Mouse (Mus musculus) limb, embryonic 11.5 days (tissue): ENCODE data around the gene Tk2. TPM values are rescaled to one million over a fixed set of nuclear protein-coding genes. Genes with fewer than 3 reads are reported as not detected.
"Not testable (repeated sequence)": the region's sequence is repeated elsewhere in the genome, so short reads cannot be mapped to it uniquely, and the experiment has no call there.

Experiments
- ATAC-seq: fragments of 200-750 bp; cut with Nextera tagmentation; 2 replicates; pipeline ENCODE4 v1.8.0; 2017; ENCODE audit warnings: low read depth; ENCODE audit not compliant: insufficient number of reproducible peaks, low FRiP score, low TSS enrichment
- DNase-seq: peaks from one replicate; pipeline ENCODE4 v3.0.0-alpha.2; 2015; ENCODE audit warnings: low spot score
- H3K27ac ChIP-seq: fragments of 300-500 bp; sonication (generic); replicated peaks from 2 replicates; pipeline ENCODE4 v1.5.1; 2014; ENCODE audit warnings: low read depth, mild to moderate bottlenecking, low read length
- H3K27me3 ChIP-seq: fragments of 300-500 bp; sonication (generic); 2 replicates; pipeline ENCODE4 v1.6.1; 2014; ENCODE audit warnings: mild to moderate bottlenecking, low read length, mixed read lengths; ENCODE audit not compliant: control insufficient read depth, insufficient read depth
- H3K36me3 ChIP-seq: fragments of 300-500 bp; sonication (generic); 2 replicates; pipeline ENCODE4 v1.6.1; 2014; ENCODE audit warnings: mild to moderate bottlenecking, low read length, moderate library complexity, mixed read lengths; ENCODE audit not compliant: control insufficient read depth, insufficient read depth
- H3K4me1 ChIP-seq: fragments of 300-500 bp; sonication (generic); 2 replicates; pipeline ENCODE4 v1.6.1; 2014; ENCODE audit warnings: low read length, mixed read lengths; ENCODE audit not compliant: control insufficient read depth, insufficient read depth
- H3K4me2 ChIP-seq: fragments of 300-500 bp; sonication (generic); 2 replicates; pipeline ENCODE4 v1.6.1; 2014; ENCODE audit warnings: low read depth, mild to moderate bottlenecking, moderate library complexity; ENCODE audit not compliant: severe bottlenecking
- H3K4me3 ChIP-seq: fragments of 300-500 bp; sonication (generic); 2 replicates; pipeline ENCODE4 v1.5.1; 2014; ENCODE audit warnings: low read depth, low read length
- H3K9ac ChIP-seq: fragments of 300-500 bp; sonication (generic); 2 replicates; pipeline ENCODE4 v1.6.1; 2014; ENCODE audit warnings: mild to moderate bottlenecking, low read length
- H3K9me3 ChIP-seq: fragments of 300-500 bp; sonication (generic); 2 replicates; pipeline ENCODE4 v1.6.1; 2016; ENCODE audit warnings: low read length; ENCODE audit not compliant: control insufficient read depth
- WGBS: fragments of 180-500 bp; shearing (Covaris S2); extraction: QIAGEN DNeasy Blood & Tissue Kit; methylation state at CpG from one replicate; pipeline ENCODE4 v1.1.7; 2014; 5-methylcytosine and 5-hydroxymethylcytosine counted together
- polyA plus RNA-seq: library from polyadenylated mRNA; unstranded; fragments of >200 nt; fragmentation: Nextera tagmentation; extraction: Ambion mirVana; gene quantifications from 2 replicates; pipeline ENCODE4 v1.2.1, GENCODE M21; 2014

Gene Tk2
- polyA plus RNA-seq: 22.5 and 26.0 TPM in 2 replicates

GRCm38 (mm10) chr8:104248276-104248675 lies at the start of gene Tk2:
Gene Tk2 (minus strand): TSS chr8:104248558.
- Histone ChIP-seq H3K4me2 (peak within 1 kb of the TSS; percentile 82), H3K9ac (peak within 1 kb of the TSS; percentile 67), H3K4me1 (0 out of 2 replicates have a peak, but pooled peaks cover 4% of the 10 kb centered on the region), H3K27me3 (no peaks in the 10 kb centered on the region), H3K27ac (no peak within 1 kb of the TSS), H3K36me3 (no peaks in the 10 kb centered on the region), H3K9me3 (no peaks in the 10 kb centered on the region), H3K4me3 (peak within 1 kb of the TSS; percentile 86)
- WGBS: under 1% methylated on average over 28 of the region's 28 CpGs
- ATAC-seq: peak; percentile 80
- DNase-seq: peak; percentile 84

- WGBS: 85% methylated on average over 1 of the region's 1 CpGs
- no peaks in the 10 kb centered on the region for H3K36me3 ChIP-seq
- no peaks in the 10 kb centered on the region for H3K27me3 ChIP-seq
- no peak overlapping the region for H3K4me3 ChIP-seq
- no peaks in the 10 kb centered on the region for H3K4me1 ChIP-seq
- H3K9ac ChIP-seq: no peak overlapping the region
- no peak overlapping the region for H3K27ac ChIP-seq
- ATAC-seq (no peak), DNase-seq (no peak)
- no peaks in the 10 kb centered on the region for H3K9me3 ChIP-seq
- H3K4me2 ChIP-seq: no peak overlapping the region
Observed at GRCm38 (mm10) chr8:104294396-104294795, 46.0 kb upstream of the Tk2 start.

- not testable (repeated sequence) for ATAC-seq, DNase-seq, H3K9me3 ChIP-seq, H3K4me3 ChIP-seq, H3K4me2 ChIP-seq, H3K36me3 ChIP-seq, H3K27me3 ChIP-seq, H3K27ac ChIP-seq, H3K9ac ChIP-seq, H3K4me1 ChIP-seq
- 84% methylated on average over 12 of the region's 12 CpGs for WGBS
Observed at GRCm38 (mm10) chr8:104293081-104293480, 44.7 kb upstream of the Tk2 start, which contains the start of gene Cmtm2a. Gene Cmtm2a (minus strand): TSS chr8:104293181.

GRCm38 (mm10) chr8:104268937-104269440 lies 20.6 kb upstream of the Tk2 start:
- ATAC-seq (no peak), DNase-seq (no peak)
- H3K4me1 ChIP-seq: no peaks in the 10 kb centered on the region
- WGBS: 92% methylated on average over 6 of the region's 6 CpGs
- no peak overlapping the region for H3K4me3 ChIP-seq
- peaks cover 4% of the 10 kb centered on the region; the same call in 1 of the 2 replicates for H3K36me3 ChIP-seq
- H3K27ac ChIP-seq: no peak overlapping the region
- H3K9me3 ChIP-seq: no peaks in the 10 kb centered on the region
- H3K27me3 ChIP-seq: no peaks in the 10 kb centered on the region
- H3K4me2 ChIP-seq: no peak overlapping the region
- no peak overlapping the region for H3K9ac ChIP-seq

GRCm38 (mm10) chr8:104268368-104268767 lies 20.0 kb upstream of the Tk2 start:
- Histone ChIP-seq H3K9me3 (no peaks in the 10 kb centered on the region), H3K9ac (no peak overlapping the region), H3K4me1 (no peaks in the 10 kb centered on the region), H3K36me3 (peaks cover 8% of the 10 kb centered on the region; the same call in 1 of the 2 replicates), H3K4me3 (no peak overlapping the region), H3K27ac (no peak overlapping the region), H3K4me2 (no peak overlapping the region), H3K27me3 (no peaks in the 10 kb centered on the region)
- no peak for ATAC-seq
- DNase-seq: no peak

- not testable (repeated sequence) for H3K4me2 ChIP-seq, H3K27ac ChIP-seq, H3K4me3 ChIP-seq, DNase-seq, ATAC-seq, H3K36me3 ChIP-seq, H3K9me3 ChIP-seq, H3K4me1 ChIP-seq, H3K27me3 ChIP-seq, H3K9ac ChIP-seq
- 94% methylated on average over 22 of the region's 22 CpGs for WGBS
Observed at GRCm38 (mm10) chr8:104264271-104264935, 16.0 kb upstream of the Tk2 start.

GRCm38 (mm10) chr8:104261802-104262201 lies 13.4 kb upstream of the Tk2 start:
- peaks cover 18% of the 10 kb centered on the region for H3K36me3 ChIP-seq
- not testable (repeated sequence) for H3K27me3 ChIP-seq, H3K4me2 ChIP-seq, H3K9me3 ChIP-seq, DNase-seq, H3K9ac ChIP-seq, ATAC-seq, H3K4me1 ChIP-seq, H3K4me3 ChIP-seq, H3K27ac ChIP-seq
- WGBS: 96% methylated on average over 5 of the region's 5 CpGs

- 91% methylated on average over 3 of the region's 3 CpGs for WGBS
- H3K9ac ChIP-seq: no peak overlapping the region
- H3K4me1 ChIP-seq: no peaks in the 10 kb centered on the region
- H3K4me3 ChIP-seq: no peak overlapping the region
- DNase-seq: no peak
- H3K27ac ChIP-seq: no peak overlapping the region
- H3K36me3 ChIP-seq: peaks cover 2% of the 10 kb centered on the region; the same call in 1 of the 2 replicates
- no peaks in the 10 kb centered on the region for H3K27me3 ChIP-seq
- no peaks in the 10 kb centered on the region for H3K9me3 ChIP-seq
- H3K4me2 ChIP-seq: no peak overlapping the region
- ATAC-seq: no peak
Observed at GRCm38 (mm10) chr8:104253016-104253415, 4.7 kb upstream of the Tk2 start.
